Mouse (Mus musculus) WW6 (cell line): ENCODE results near the gene C530008M17Rik.

ENCODE experiments used
- DNase-seq: peaks from one replicate; pipeline ENCODE4 v3.0.0-alpha.2; 2013; ENCODE audit warnings: low read depth, low spot score

Gene C530008M17Rik

GRCm38 (mm10) chr5:76664936-76665335 lies 8.6 kb downstream of the C530008M17Rik start:
- no peak for DNase-seq

- no peak for DNase-seq
Observed at GRCm38 (mm10) chr5:76665421-76665820, 9.1 kb downstream of the C530008M17Rik start.

- DNase-seq = no peak
Observed at GRCm38 (mm10) chr5:76666026-76666756, 9.9 kb downstream of the C530008M17Rik start.

GRCm38 (mm10) chr5:76668118-76668517 lies 11.8 kb downstream of the C530008M17Rik start:
- DNase-seq = no peak

- DNase-seq = no peak
Observed at GRCm38 (mm10) chr5:76668547-76668946, 12.2 kb downstream of the C530008M17Rik start.

- DNase-seq = no peak
Observed at GRCm38 (mm10) chr5:76670183-76670582, 13.9 kb downstream of the C530008M17Rik start.

GRCm38 (mm10) chr5:76674022-76674653 lies 17.8 kb downstream of the C530008M17Rik start:
- DNase-seq = no peak

GRCm38 (mm10) chr5:76675369-76675768 lies 19.1 kb downstream of the C530008M17Rik start:
- no peak for DNase-seq

GRCm38 (mm10) chr5:76680959-76681358 lies 24.6 kb downstream of the C530008M17Rik start:
- no peak for DNase-seq

GRCm38 (mm10) chr5:76681895-76682656 lies 25.8 kb downstream of the C530008M17Rik start:
- DNase-seq = no peak

- no peak for DNase-seq
Observed at GRCm38 (mm10) chr5:76683455-76683854, 27.1 kb downstream of the C530008M17Rik start.

- no peak for DNase-seq
Observed at GRCm38 (mm10) chr5:76684658-76685605, 28.6 kb downstream of the C530008M17Rik start.

- no peak for DNase-seq
Observed at GRCm38 (mm10) chr5:76687961-76688600, 31.8 kb downstream of the C530008M17Rik start.

GRCm38 (mm10) chr5:76688643-76689042 lies 32.3 kb downstream of the C530008M17Rik start:
- no peak for DNase-seq

GRCm38 (mm10) chr5:76690177-76690593 lies 33.9 kb downstream of the C530008M17Rik start:
- no peak for DNase-seq

- no peak for DNase-seq
Observed at GRCm38 (mm10) chr5:76691251-76691650, 34.9 kb downstream of the C530008M17Rik start.

- DNase-seq = no peak
Observed at GRCm38 (mm10) chr5:76691706-76692424, 35.6 kb downstream of the C530008M17Rik start.

GRCm38 (mm10) chr5:76697536-76697935 lies 41.2 kb downstream of the C530008M17Rik start:
- DNase-seq = no peak

- DNase-seq = no peak
Observed at GRCm38 (mm10) chr5:76698187-76698586, 41.9 kb downstream of the C530008M17Rik start.
